Mouse (Mus musculus): Measurements from ENCODE around the gene Tspan33.
"Not testable (repeated sequence)": the region's sequence is repeated elsewhere in the genome, so short reads cannot be mapped to it uniquely, and the experiment has no call there.

Tspan33 gene

GRCm38 (mm10) chr6:29693953-29694352 is at the start of gene Tspan33:
TSS of gene Tspan33 (plus strand) at chr6:29694222.
- peak; percentile 94 to 97 for DNase-seq (ENCODE audit: inconsistent age in 2 of 2, low spot score in 1 of 2)

- DNase-seq (ENCODE audit: inconsistent age in 2 of 2, low spot score in 1 of 2), result peak; percentile 77 to 95
Observed at GRCm38 (mm10) chr6:29649494-29650169, 44.4 kb upstream of the Tspan33 start.

- no peak for DNase-seq (ENCODE audit: inconsistent age in 2 of 2, low spot score in 1 of 2)
Observed at GRCm38 (mm10) chr6:29650170-29650549, 43.9 kb upstream of the Tspan33 start.

GRCm38 (mm10) chr6:29653271-29653670 is 40.8 kb upstream of the Tspan33 start:
- DNase-seq (ENCODE audit: inconsistent age in 2 of 2, low spot score in 1 of 2), result no peak

- DNase-seq (ENCODE audit: inconsistent age in 2 of 2, low spot score in 1 of 2), result no peak
Observed at GRCm38 (mm10) chr6:29658626-29659475, 35.2 kb upstream of the Tspan33 start.

- DNase-seq (ENCODE audit: inconsistent age in 2 of 2, low spot score in 1 of 2), result no peak
Observed at GRCm38 (mm10) chr6:29659964-29660363, 34.1 kb upstream of the Tspan33 start.

- DNase-seq (ENCODE audit: inconsistent age in 2 of 2, low spot score in 1 of 2), result no peak
Observed at GRCm38 (mm10) chr6:29660662-29661307, 33.2 kb upstream of the Tspan33 start.

GRCm38 (mm10) chr6:29667266-29667665 is 26.8 kb upstream of the Tspan33 start:
- DNase-seq (ENCODE audit: inconsistent age in 2 of 2, low spot score in 1 of 2), result no peak

GRCm38 (mm10) chr6:29671741-29672140 is 22.3 kb upstream of the Tspan33 start:
- no peak for DNase-seq (ENCODE audit: inconsistent age in 2 of 2, low spot score in 1 of 2)

- DNase-seq (ENCODE audit: inconsistent age in 2 of 2, low spot score in 1 of 2), result no peak
Observed at GRCm38 (mm10) chr6:29672563-29673411, 21.2 kb upstream of the Tspan33 start.

GRCm38 (mm10) chr6:29673739-29674138 is 20.3 kb upstream of the Tspan33 start:
- DNase-seq (ENCODE audit: inconsistent age in 2 of 2, low spot score in 1 of 2), result no peak

GRCm38 (mm10) chr6:29679947-29680550 is 14.0 kb upstream of the Tspan33 start:
- not testable (repeated sequence) for DNase-seq (ENCODE audit: inconsistent age in 2 of 2, low spot score in 1 of 2)

- no peak for DNase-seq (ENCODE audit: inconsistent age in 2 of 2, low spot score in 1 of 2)
Observed at GRCm38 (mm10) chr6:29681853-29682252, 12.2 kb upstream of the Tspan33 start.

GRCm38 (mm10) chr6:29684686-29685085 is 9.3 kb upstream of the Tspan33 start:
- DNase-seq (ENCODE audit: inconsistent age in 2 of 2, low spot score in 1 of 2), result no peak

GRCm38 (mm10) chr6:29685952-29686351 is 8.1 kb upstream of the Tspan33 start:
- DNase-seq (ENCODE audit: inconsistent age in 2 of 2, low spot score in 1 of 2), result peak in 1 of 2 experiments; percentile 33

- DNase-seq (ENCODE audit: inconsistent age in 2 of 2, low spot score in 1 of 2), result no peak
Observed at GRCm38 (mm10) chr6:29689458-29689857, 4.6 kb upstream of the Tspan33 start.

- DNase-seq (ENCODE audit: inconsistent age in 2 of 2, low spot score in 1 of 2), result no peak
Observed at GRCm38 (mm10) chr6:29694375-29695289, 610 bp downstream of the Tspan33 start.

GRCm38 (mm10) chr6:29695290-29695674 is 1.3 kb downstream of the Tspan33 start:
- DNase-seq (ENCODE audit: inconsistent age in 2 of 2, low spot score in 1 of 2), result no peak

GRCm38 (mm10) chr6:29695975-29696374 is 2.0 kb downstream of the Tspan33 start:
- DNase-seq (ENCODE audit: inconsistent age in 2 of 2, low spot score in 1 of 2), result peak in 1 of 2 experiments; percentile 29

Measured in adrenal gland, adult (tissue).